Mouse (Mus musculus) liver, embryonic 14.5 days (tissue): ENCODE results near the gene Pigk. TPM values are rescaled to one million over a fixed set of nuclear protein-coding genes. Genes with fewer than 3 reads are reported as not detected.

Experiments
- ATAC-seq: fragments of 200-750 bp; cut with Nextera tagmentation; 2 replicates; pipeline ENCODE4 v1.8.0; 2017; ENCODE audit warnings: moderate number of reproducible peaks, mild to moderate bottlenecking, moderate library complexity; ENCODE audit not compliant: insufficient read depth
- DNase-seq, 3 experiments: peaks; one replicate each; pipeline ENCODE4 v3.0.0-alpha.2; 2012 to 2013; ENCODE audit warnings: low read depth in 3 of 3, low spot score in 3 of 3
- H3K27ac ChIP-seq: fragments of 300-500 bp; sonication (generic); 2 replicates; pipeline ENCODE4 v1.5.1; 2014; ENCODE audit warnings: moderate library complexity, mild to moderate bottlenecking, control low read depth, inconsistent platforms
- H3K27me3 ChIP-seq: fragments of 300-500 bp; sonication (generic); 2 replicates; pipeline ENCODE4 v1.6.1; 2014; ENCODE audit warnings: mild to moderate bottlenecking, low read length, moderate library complexity; ENCODE audit not compliant: control insufficient read depth, insufficient read depth
- H3K36me3 ChIP-seq: fragments of 300-500 bp; sonication (generic); replicated peaks from 2 replicates; pipeline ENCODE4 v1.6.1; 2014; ENCODE audit warnings: low read depth; ENCODE audit not compliant: control insufficient read depth, insufficient read depth
- H3K4me1 ChIP-seq, 2 experiments: fragments of 200-500 bp in 1 of 2; fragments of 300-500 bp in 1 of 2; sonication (generic) in 1 of 2; replicated peaks; 2 replicates each; pipeline ENCODE4 v1.6.1; 2012 to 2014; ENCODE audit warnings: antibody characterized with exemption in 1 of 2, inconsistent platforms in 1 of 2, low read length in 1 of 2; ENCODE audit not compliant: control insufficient read depth in 2 of 2, insufficient read depth in 2 of 2
- H3K4me2 ChIP-seq: fragments of 300-500 bp; sonication (generic); 2 replicates; pipeline ENCODE4 v1.6.1; 2014; ENCODE audit warnings: low read depth, mild to moderate bottlenecking, control low read depth, moderate library complexity
- H3K4me3 ChIP-seq, 2 experiments: fragments of 200-500 bp in 1 of 2; fragments of 300-500 bp in 1 of 2; sonication (generic) in 1 of 2; 2 replicates each; pipeline ENCODE4 v1.5.1; 2012 to 2014; ENCODE audit warnings: low read depth in 2 of 2, low read length in 2 of 2, mild to moderate bottlenecking in 2 of 2, control low read depth in 1 of 2, inconsistent platforms in 1 of 2, moderate library complexity in 1 of 2; ENCODE audit not compliant: insufficient read depth in 1 of 2
- H3K9ac ChIP-seq: fragments of 300-500 bp; sonication (generic); replicated peaks from 2 replicates; pipeline ENCODE4 v1.6.1; 2014; ENCODE audit warnings: mild to moderate bottlenecking, control low read depth, moderate library complexity
- H3K9me3 ChIP-seq: fragments of 300-500 bp; sonication (generic); 2 replicates; pipeline ENCODE4 v1.6.1; 2016; ENCODE audit warnings: low read length, mixed read lengths; ENCODE audit not compliant: control insufficient read depth
- CTCF ChIP-seq: IDR thresholded peaks from 2 replicates; pipeline ENCODE4 v1.5.1; 2016; ENCODE audit warnings: antibody characterized with exemption, low read depth, control low read depth
- EP300 ChIP-seq: IDR thresholded peaks from 2 replicates; pipeline ENCODE4 v1.6.1; 2016; ENCODE audit warnings: antibody characterized with exemption, low read depth
- WGBS: fragments of 180-500 bp; shearing (Covaris S2); extraction: QIAGEN DNeasy Blood & Tissue Kit; methylation state at CpG from one replicate; pipeline ENCODE4 v1.1.7; 2014; ENCODE audit not compliant: insufficient replicate concordance; 5-methylcytosine and 5-hydroxymethylcytosine counted together
- polyA plus RNA-seq, 2 experiments: library from polyadenylated mRNA; depleted of rRNA in 1 of 2; stranded (reverse) in 1 of 2; unstranded in 1 of 2; fragments of >200 nt; fragmentation: Nextera tagmentation in 1 of 2; extraction: Ambion mirVana in 1 of 2; gene quantifications; 2 replicates each; pipeline versions ENCODE4 v1.2.1 to v1.2.3; 2012 to 2014

Pigk gene
- polyA plus RNA-seq, 2 experiments: 7.9 to 23.3 TPM

GRCm38 (mm10) chr3:152813905-152814304 is 100.0 kb downstream of the Pigk start:
- no peaks in the 10 kb centered on the region for H3K4me1 ChIP-seq
- H3K27me3 ChIP-seq: no peaks in the 10 kb centered on the region
- DNase-seq: no peak
- H3K4me3 ChIP-seq: no peak overlapping the region
- 36% methylated on average over 4 of the region's 4 CpGs for WGBS
- no peak for ATAC-seq
- H3K27ac ChIP-seq: no peak overlapping the region
- TF ChIP-seq EP300: no peak
- no peak overlapping the region for H3K9ac ChIP-seq
- H3K4me2 ChIP-seq: no peak overlapping the region
- H3K36me3 ChIP-seq: no peaks in the 10 kb centered on the region
- no peaks in the 10 kb centered on the region for H3K9me3 ChIP-seq

- ATAC-seq (no peak), DNase-seq (no peak)
- Histone ChIP-seq H3K4me2 (no peak overlapping the region), H3K9me3 (no peaks in the 10 kb centered on the region), H3K9ac (no peak overlapping the region), H3K4me1 (no peaks in the 10 kb centered on the region), H3K36me3 (no peaks in the 10 kb centered on the region), H3K27ac (no peak overlapping the region), H3K27me3 (no peaks in the 10 kb centered on the region), H3K4me3 (no peak overlapping the region)
- TF ChIP-seq CTCF (no peak), EP300 (no peak)
- WGBS: 56% methylated on average over 5 of the region's 5 CpGs
Measured at GRCm38 (mm10) chr3:152815110-152815509, 101.2 kb downstream of the Pigk start.

- ATAC-seq: no peak
- no peak for DNase-seq
- Histone ChIP-seq H3K9ac (no peak overlapping the region), H3K27ac (no peak overlapping the region), H3K4me1 (no peaks in the 10 kb centered on the region), H3K36me3 (no peaks in the 10 kb centered on the region), H3K27me3 (no peaks in the 10 kb centered on the region), H3K4me2 (no peak overlapping the region), H3K9me3 (no peaks in the 10 kb centered on the region), H3K4me3 (no peak overlapping the region)
- TF ChIP-seq EP300: no peak
- TF ChIP-seq CTCF: no peak
- 32% methylated on average over 3 of the region's 3 CpGs for WGBS
Measured at GRCm38 (mm10) chr3:152820406-152820805, 106.5 kb downstream of the Pigk start.

GRCm38 (mm10) chr3:152821202-152821601 is 107.3 kb downstream of the Pigk start:
- Histone ChIP-seq H3K4me3 (no peak overlapping the region), H3K36me3 (no peaks in the 10 kb centered on the region), H3K9me3 (no peaks in the 10 kb centered on the region), H3K27me3 (no peaks in the 10 kb centered on the region), H3K4me2 (no peak overlapping the region), H3K4me1 (no peaks in the 10 kb centered on the region), H3K27ac (no peak overlapping the region), H3K9ac (no peak overlapping the region)
- peak in 2 of 3 experiments; percentile 17 to 27 for DNase-seq
- ATAC-seq: no peak
- WGBS: 46% methylated on average over 14 of the region's 14 CpGs
- no peak for TF ChIP-seq CTCF
- TF ChIP-seq EP300: no peak

- H3K4me2 ChIP-seq: no peak overlapping the region
- 51% methylated on average over 3 of the region's 3 CpGs for WGBS
- no peaks in the 10 kb centered on the region for H3K27me3 ChIP-seq
- no peaks in the 10 kb centered on the region for H3K9me3 ChIP-seq
- no peaks in the 10 kb centered on the region for H3K36me3 ChIP-seq
- TF ChIP-seq EP300 (no peak), CTCF (no peak)
- H3K27ac ChIP-seq: no peak overlapping the region
- H3K9ac ChIP-seq: no peak overlapping the region
- ATAC-seq: no peak
- DNase-seq: no peak
- no peaks in the 10 kb centered on the region for H3K4me1 ChIP-seq
- H3K4me3 ChIP-seq: no peak overlapping the region
Measured at GRCm38 (mm10) chr3:152831377-152831776, 117.5 kb downstream of the Pigk start.
